Mouse (Mus musculus) cerebellum, adult 11 months (tissue): ENCODE measurements at regions not wholly inside any gene's neighbourhood (a gene's known extent, or its start where the extent isn't known, plus 50 kb on each side); places are given as distances from the start of the nearest gene placed in this dataset.
"Not testable (repeated sequence)": the region's sequence is repeated elsewhere in the genome, so short reads cannot be mapped to it uniquely, and the experiment has no call there.

Experiments
- DNase-seq: peaks from one replicate; pipeline ENCODE4 v3.0.0; 2022

GRCm38 (mm10) chr17:10150403-10150689, 169.3 kb downstream of the Qk start:
- DNase-seq, result not testable (repeated sequence)

- no peak for DNase-seq
Measured at GRCm38 (mm10) chr17:10149682-10150402, 169.8 kb downstream of the Qk start.

- DNase-seq, result no peak
Measured at GRCm38 (mm10) chr17:10147106-10147505, 172.5 kb downstream of the Qk start.

GRCm38 (mm10) chr17:10146576-10146975, 173.1 kb downstream of the Qk start:
- DNase-seq, result no peak

- no peak for DNase-seq
Measured at GRCm38 (mm10) chr17:10138847-10139246, 180.8 kb downstream of the Qk start.

GRCm38 (mm10) chr17:10138374-10138773, 181.3 kb downstream of the Qk start:
- no peak for DNase-seq

GRCm38 (mm10) chr17:10135111-10135510, 184.5 kb downstream of the Qk start:
- DNase-seq, result no peak

- DNase-seq, result no peak
Measured at GRCm38 (mm10) chr17:10128591-10128990, 191.1 kb downstream of the Qk start.

- no peak for DNase-seq
Measured at GRCm38 (mm10) chr17:10122411-10122810, 197.2 kb downstream of the Qk start.

- no peak for DNase-seq
Measured at GRCm38 (mm10) chr17:10112118-10112517, 207.5 kb downstream of the Qk start.

- no peak for DNase-seq
Measured at GRCm38 (mm10) chr17:10110375-10110675, 209.3 kb downstream of the Qk start.

GRCm38 (mm10) chr17:10109511-10110374, 209.9 kb downstream of the Qk start:
- DNase-seq, result no peak

- no peak for DNase-seq
Measured at GRCm38 (mm10) chr17:10105299-10105698, 214.4 kb downstream of the Qk start.

- no peak for DNase-seq
Measured at GRCm38 (mm10) chr17:10098199-10098598, 221.5 kb downstream of the Qk start.

GRCm38 (mm10) chr17:10097691-10098090, 222.0 kb downstream of the Qk start:
- DNase-seq, result no peak

- DNase-seq, result no peak
Measured at GRCm38 (mm10) chr17:10095841-10096301, 223.8 kb downstream of the Qk start.

- no peak for DNase-seq
Measured at GRCm38 (mm10) chr17:10094108-10094521, 225.5 kb downstream of the Qk start.

GRCm38 (mm10) chr17:10093437-10094107, 226.1 kb downstream of the Qk start:
- DNase-seq, result no peak

- DNase-seq, result no peak
Measured at GRCm38 (mm10) chr17:10087192-10087886, 232.3 kb downstream of the Qk start.

GRCm38 (mm10) chr17:10086558-10086957, 233.1 kb downstream of the Qk start:
- DNase-seq, result no peak

GRCm38 (mm10) chr17:10086132-10086531, 233.5 kb downstream of the Qk start:
- no peak for DNase-seq

GRCm38 (mm10) chr17:10081721-10082120, 237.9 kb downstream of the Qk start:
- no peak for DNase-seq
